Mouse (Mus musculus) liver, embryonic 14.5 days (tissue): Measurements from ENCODE around the gene Pml.

Experiments
- CTCF ChIP-seq: IDR thresholded peaks from 2 replicates; pipeline ENCODE4 v1.5.1; 2016; ENCODE audit warnings: antibody characterized with exemption, low read depth, control low read depth
- EP300 ChIP-seq: IDR thresholded peaks from 2 replicates; pipeline ENCODE4 v1.6.1; 2016; ENCODE audit warnings: antibody characterized with exemption, low read depth

GRCm38 (mm10) chr9:58255105-58255504 lies 5.5 kb upstream of the Pml start:
- TF ChIP-seq CTCF (no peak), EP300 (no peak)
